Mouse (Mus musculus) ovary, postnatal 36 days (tissue): ENCODE data around the gene Gtpbp2.
A peak's percentile ranks its signal among the peaks of the same experiment; 100 is the strongest.

Source experiments
- DNase-seq: peaks from one replicate; pipeline ENCODE4 v3.0.0; 2022; ENCODE audit warnings: low spot score, mixed read lengths

The Gtpbp2 gene

DNA sequence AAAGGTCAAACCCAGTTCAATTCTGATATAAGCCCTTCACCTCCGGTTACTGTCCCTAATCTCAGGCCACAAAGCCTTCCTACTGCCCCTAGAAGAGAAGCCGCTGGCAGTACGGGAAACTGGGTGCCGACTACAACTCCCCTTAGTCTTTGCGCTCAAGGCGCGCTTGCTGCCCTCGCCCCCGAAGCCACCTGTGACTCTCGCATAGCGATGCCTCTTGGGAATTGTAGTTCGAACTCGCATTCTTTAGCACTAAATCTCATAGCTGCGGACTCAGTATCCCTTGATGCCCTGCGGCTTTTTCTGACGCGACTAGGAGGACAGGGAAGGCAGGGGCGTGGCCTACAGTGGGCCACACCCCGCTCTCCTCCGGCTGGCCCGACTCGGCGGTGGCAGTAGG lies at the start of gene Gtpbp2:
Gene Gtpbp2, plus strand, starts transcription at position 347 of the 400 bp plus-strand sequence.
- peak; percentile 90 for DNase-seq

DNA sequence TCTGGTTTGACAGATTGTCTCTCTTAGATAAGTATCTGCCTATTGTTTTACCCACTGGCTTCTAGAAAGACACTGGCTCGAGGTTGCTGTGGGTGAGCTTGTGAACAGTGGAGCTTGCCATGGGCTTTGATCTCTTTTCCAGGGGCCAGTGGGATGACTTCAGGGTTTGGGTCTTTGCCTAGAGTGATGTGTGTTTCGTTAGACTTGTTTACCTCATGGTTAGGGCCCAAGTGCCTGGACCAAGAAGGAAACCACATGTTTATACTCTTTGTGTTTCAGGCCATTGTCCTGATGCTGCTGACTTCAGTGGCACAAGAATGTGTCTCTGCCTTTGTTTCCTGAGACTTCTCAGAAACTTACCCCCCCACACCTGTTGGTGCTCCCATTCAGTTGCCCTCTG lies 45.3 kb upstream of the Gtpbp2 start:
- DNase-seq: no peak

- no peak for DNase-seq
Observed at GRCm38 (mm10) chr17:46116138-46116537, 44.7 kb upstream of the Gtpbp2 start.

DNA sequence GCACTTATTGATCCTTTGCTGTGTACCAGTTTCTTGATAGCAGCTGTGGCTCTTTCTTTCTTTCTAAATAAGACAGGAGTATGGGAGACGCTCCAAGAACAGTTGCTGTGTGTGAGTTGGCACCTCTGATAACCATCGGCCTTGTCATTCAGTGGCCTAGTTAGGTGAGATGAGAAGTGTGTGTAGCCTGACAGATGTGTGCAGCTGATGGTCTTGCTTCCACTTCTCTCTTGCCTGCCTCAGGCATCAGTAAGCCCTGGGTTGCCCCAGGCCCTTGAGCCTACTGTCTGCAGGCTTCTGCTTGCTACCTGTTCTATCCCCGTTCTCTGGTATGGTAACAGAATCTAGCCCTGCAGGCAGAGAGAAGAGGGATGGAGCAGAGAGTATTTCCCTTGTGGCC lies 44.0 kb upstream of the Gtpbp2 start:
- DNase-seq: no peak

DNA sequence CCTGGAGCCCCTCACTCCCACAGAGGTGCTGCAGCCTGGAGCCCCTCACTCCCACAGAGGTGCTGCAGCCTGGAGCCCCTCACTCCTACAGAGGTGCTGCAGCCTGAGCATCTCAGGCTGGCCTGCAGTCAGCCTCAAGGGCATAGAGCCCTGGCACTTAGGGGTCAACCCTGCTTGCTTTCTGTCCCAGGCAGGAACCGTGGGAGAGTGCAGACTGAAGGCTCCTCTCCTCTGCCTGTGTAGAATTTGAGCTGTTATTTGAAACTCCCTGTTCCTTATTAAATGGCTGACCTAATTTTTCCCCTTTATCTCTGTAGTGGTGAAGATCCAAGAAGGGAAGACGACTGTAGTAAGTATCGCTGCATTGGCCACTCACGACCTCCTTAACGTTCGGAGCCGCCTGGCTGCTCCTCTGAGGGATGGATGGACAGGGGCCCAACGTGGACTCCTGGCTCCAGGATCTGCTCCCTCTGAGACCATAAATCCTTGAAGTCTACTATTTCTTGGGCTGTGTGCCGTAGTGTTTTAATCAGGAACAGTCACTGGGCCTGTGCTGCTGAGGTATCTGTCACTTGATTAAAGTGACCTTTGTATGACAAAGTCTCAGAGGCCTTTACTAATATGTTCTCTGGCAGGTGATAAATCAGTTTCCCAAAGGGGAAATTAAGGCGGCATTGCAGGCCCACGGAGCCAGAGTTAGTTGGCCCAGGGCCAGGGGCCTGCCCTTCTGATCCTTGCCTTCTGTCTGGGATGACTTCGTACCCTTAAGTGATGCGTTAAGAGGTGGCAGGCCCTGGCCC lies 43.0 kb upstream of the Gtpbp2 start:
- DNase-seq: no peak

- DNase-seq: no peak
Observed at GRCm38 (mm10) chr17:46118423-46118850, 42.4 kb upstream of the Gtpbp2 start.

- DNase-seq: no peak
Observed at GRCm38 (mm10) chr17:46119641-46120040, 41.2 kb upstream of the Gtpbp2 start.

DNA sequence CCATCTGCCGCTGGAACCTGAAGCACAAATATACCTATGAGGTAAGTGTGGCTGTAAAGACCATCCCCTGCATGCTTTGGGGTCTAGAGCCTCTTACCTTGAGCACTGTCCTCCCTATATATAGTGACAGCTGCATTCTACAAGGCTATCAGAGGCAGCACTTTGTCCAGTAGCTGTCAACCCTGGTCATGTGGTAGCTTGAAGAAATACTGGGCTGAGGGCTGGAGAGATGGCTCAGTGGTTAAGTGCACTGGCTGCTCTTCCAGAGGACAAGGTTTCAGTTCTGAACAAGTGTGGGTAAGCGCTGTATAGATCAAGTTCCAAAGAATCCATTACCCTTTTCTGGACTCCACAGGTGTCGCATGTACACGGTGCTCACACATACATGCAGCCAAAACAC lies 38.0 kb upstream of the Gtpbp2 start:
- DNase-seq: no peak

DNA sequence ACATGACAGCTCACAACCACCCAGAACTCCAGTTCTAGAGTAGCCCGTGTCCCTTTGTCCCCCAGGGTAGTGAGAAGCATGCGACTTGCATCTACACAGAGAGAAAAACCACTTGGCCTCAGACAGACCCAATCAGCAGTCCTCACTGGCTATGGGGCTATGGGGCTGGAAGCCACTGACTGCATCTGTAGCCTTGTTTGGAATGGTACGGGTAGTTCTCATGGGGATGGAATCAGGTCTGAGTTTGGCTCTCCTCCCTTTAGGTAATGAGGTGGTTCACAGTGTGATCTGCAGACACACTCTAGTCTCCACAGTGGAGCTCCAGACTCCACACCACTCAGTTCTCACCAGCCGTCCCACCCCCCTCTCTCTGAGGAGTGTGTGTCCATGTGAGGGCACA lies 37.5 kb upstream of the Gtpbp2 start:
- DNase-seq: no peak

GRCm38 (mm10) chr17:46123953-46124700 lies 36.7 kb upstream of the Gtpbp2 start:
- no peak for DNase-seq

DNA sequence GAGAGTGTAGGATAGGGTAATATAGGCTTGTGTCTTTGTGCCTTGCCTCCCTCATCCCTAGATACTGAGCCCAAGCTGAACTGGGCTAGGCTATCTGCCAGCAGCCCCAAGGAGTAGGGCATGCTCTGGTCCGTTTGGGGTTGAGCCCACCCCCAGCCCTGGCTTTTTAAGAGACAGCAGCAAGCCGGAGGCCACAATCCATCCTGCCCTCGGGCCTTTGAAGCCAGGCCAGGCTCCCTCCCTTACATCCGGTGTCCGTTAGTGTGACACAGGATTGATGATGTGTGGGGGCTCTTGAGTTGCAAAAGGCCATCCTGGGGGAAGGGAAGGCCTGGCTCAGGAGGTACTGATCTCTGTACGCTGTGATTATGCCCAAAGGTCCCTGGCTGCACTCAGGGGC lies 34.2 kb upstream of the Gtpbp2 start:
- DNase-seq: no peak

DNA sequence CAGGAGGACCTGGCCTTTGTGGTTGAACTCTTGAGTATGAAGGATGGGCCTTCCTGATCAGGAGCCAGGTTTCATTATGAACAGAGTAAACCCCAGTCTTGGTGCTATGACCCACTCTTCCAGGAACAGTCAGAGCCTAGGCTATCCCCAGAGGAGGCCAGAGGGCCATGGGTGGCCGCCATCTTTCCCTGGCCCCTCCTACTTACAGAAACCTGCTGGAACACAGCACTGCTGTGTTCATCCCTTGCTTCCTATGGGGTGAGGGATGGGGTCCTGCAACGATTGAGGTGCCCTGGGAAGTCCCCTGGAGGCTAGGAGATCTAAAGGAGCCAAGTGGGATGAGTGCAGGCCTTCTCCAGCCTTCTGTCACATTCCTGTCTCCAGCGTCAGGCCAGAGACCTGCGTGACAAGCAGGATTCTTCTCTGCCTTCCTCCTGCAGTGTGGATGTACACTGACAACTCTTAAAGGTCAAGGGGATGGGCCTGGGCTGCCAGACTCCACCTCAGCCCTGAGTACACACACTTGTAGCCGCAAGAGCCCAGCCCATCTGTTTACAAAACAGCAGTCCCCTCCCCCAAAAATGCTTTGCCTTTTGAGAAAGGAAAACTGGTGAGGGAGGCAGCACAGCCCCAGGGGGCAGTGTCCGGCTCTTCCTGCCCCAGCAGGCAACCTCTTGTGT lies 32.9 kb upstream of the Gtpbp2 start:
- no peak for DNase-seq

DNA sequence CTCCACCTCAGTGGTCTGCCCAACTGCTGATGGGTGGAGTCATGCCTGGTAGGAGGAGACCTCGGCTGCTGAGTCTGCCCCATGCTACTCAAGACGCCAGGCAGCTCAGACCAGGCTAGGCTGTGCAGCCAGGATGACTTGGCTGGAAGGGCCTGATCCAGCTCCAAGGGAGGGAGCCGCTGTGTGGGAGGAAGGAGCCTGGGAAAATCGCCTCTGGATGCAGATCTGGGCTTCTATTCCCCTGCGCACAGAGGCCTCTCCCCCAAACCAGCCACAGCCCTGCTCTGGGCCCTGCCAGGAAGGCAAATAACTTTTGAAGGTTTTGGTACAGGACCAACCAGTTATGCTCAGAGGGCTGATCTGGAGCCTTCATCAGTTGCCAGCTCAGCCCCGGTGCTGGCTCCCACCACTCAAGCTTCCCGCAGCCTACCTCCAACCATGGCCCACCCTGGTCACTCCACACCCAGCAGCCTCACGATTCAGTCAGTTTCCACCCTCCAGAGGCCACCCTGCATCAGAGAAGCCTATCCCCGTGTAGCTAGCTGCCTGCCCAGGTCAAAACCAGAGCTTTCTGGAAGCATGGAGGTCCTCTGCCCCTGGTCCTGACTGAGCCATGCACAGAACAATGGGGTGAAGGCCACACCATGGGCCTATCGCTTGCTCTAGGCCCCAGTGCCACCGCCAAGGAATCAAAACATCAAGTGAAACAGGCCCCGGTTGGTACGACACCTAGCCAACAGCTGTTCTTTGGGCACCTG lies 30.9 kb upstream of the Gtpbp2 start:
- DNase-seq: peak; percentile 69

GRCm38 (mm10) chr17:46132058-46132718 lies 28.6 kb upstream of the Gtpbp2 start:
- DNase-seq: peak; percentile 75

- DNase-seq: no peak
Observed at GRCm38 (mm10) chr17:46132862-46133261, 28.0 kb upstream of the Gtpbp2 start.

- no peak for DNase-seq
Observed at GRCm38 (mm10) chr17:46138563-46139236, 22.1 kb upstream of the Gtpbp2 start.

GRCm38 (mm10) chr17:46139872-46140271 lies 21.0 kb upstream of the Gtpbp2 start:
- DNase-seq: no peak

- DNase-seq: peak; percentile 83
Observed at GRCm38 (mm10) chr17:46143578-46144423, 17.0 kb upstream of the Gtpbp2 start, which contains the start of gene Rsph9. Gene Rsph9, minus strand, starts transcription at chr17:46144216.

- DNase-seq: peak; percentile 81
Observed at GRCm38 (mm10) chr17:46152847-46153782, 7.7 kb upstream of the Gtpbp2 start, which contains the start of gene Mad2l1bp. Gene Mad2l1bp, minus strand, starts transcription at chr17:46153553.
